Mouse (Mus musculus): ENCODE data around the gene Dock10.

GRCm38 (mm10) chr1:80722647-80723046 lies 35.7 kb downstream of the Dock10 start:
- TF ChIP-seq CTCF (IDR thresholded peaks at IDR 0.05; ENCODE audit: borderline replicate concordance, insufficient read depth, low read length) = peak; percentile 67; the same call in 1 of the 2 replicates
- TF ChIP-seq POLR2A (IDR thresholded peaks at IDR 0.05; ENCODE audit: low read depth, low read length) = no peak

Data from embryonic fibroblast, embryonic 13.5 days (primary cell).